Mouse (Mus musculus) lung, postnatal 0 days (tissue): Measurements from ENCODE around the gene Cbfa2t2.

Source experiments
- CTCF ChIP-seq: IDR thresholded peaks from 2 replicates; pipeline ENCODE4 v1.5.1; 2016; ENCODE audit warnings: antibody characterized with exemption, mild to moderate bottlenecking
- EP300 ChIP-seq: IDR thresholded peaks from 2 replicates; pipeline ENCODE4 v1.6.1; 2016; ENCODE audit warnings: antibody characterized with exemption, mild to moderate bottlenecking, control low read depth

GRCm38 (mm10) chr2:154432696-154433095 is 3.6 kb upstream of the Cbfa2t2 start:
- TF ChIP-seq CTCF (no peak), EP300 (no peak)
